Mouse (Mus musculus) hindbrain, embryonic 16.5 days (tissue): ENCODE results near the gene Ubash3a. TPM values are rescaled to one million over a fixed set of nuclear protein-coding genes. Genes with fewer than 3 reads are reported as not detected.

ENCODE experiments used
- ATAC-seq: fragments of 200-750 bp; cut with Nextera tagmentation; 2 replicates; pipeline ENCODE4 v1.8.0; 2017; ENCODE audit warnings: moderate TSS enrichment, moderate library complexity
- H3K27ac ChIP-seq: fragments of 300-500 bp; sonication (generic); 2 replicates; pipeline ENCODE4 v1.5.1; 2014; ENCODE audit warnings: low read depth, mild to moderate bottlenecking, control low read depth, low read length, moderate library complexity
- H3K27me3 ChIP-seq: fragments of 300-500 bp; sonication (generic); replicated peaks from 2 replicates; pipeline ENCODE4 v1.6.1; 2014; ENCODE audit warnings: low read length; ENCODE audit not compliant: control insufficient read depth, insufficient read depth
- H3K36me3 ChIP-seq: fragments of 300-500 bp; sonication (generic); 2 replicates; pipeline ENCODE4 v1.6.1; 2014; ENCODE audit warnings: mild to moderate bottlenecking, low read length, moderate library complexity, mixed read lengths; ENCODE audit not compliant: control insufficient read depth, insufficient read depth
- H3K4me1 ChIP-seq: fragments of 300-500 bp; sonication (generic); 2 replicates; pipeline ENCODE4 v1.6.1; 2014; ENCODE audit warnings: low read depth, low read length; ENCODE audit not compliant: control insufficient read depth, insufficient read depth
- H3K4me2 ChIP-seq: fragments of 300-500 bp; sonication (generic); 2 replicates; pipeline ENCODE4 v1.6.1; 2014; ENCODE audit warnings: mild to moderate bottlenecking, low read length, control low read depth, moderate library complexity
- H3K4me3 ChIP-seq: fragments of 300-500 bp; sonication (generic); 2 replicates; pipeline ENCODE4 v1.5.1; 2014; ENCODE audit warnings: mild to moderate bottlenecking, low read length, control low read depth, moderate library complexity
- H3K9ac ChIP-seq: fragments of 300-500 bp; sonication (generic); 2 replicates; pipeline ENCODE4 v1.6.1; 2014; ENCODE audit warnings: low read depth, mild to moderate bottlenecking, control low read depth, low read length, moderate library complexity
- H3K9me3 ChIP-seq: fragments of 300-500 bp; sonication (generic); 2 replicates; pipeline ENCODE4 v1.6.1; 2014; ENCODE audit warnings: mild to moderate bottlenecking, low read length, moderate library complexity; ENCODE audit not compliant: control insufficient read depth
- WGBS: fragments of 180-500 bp; shearing (Covaris S2); extraction: QIAGEN DNeasy Blood & Tissue Kit; methylation state at CpG from one replicate; pipeline ENCODE4 v1.1.7; 2014; 5-methylcytosine and 5-hydroxymethylcytosine counted together
- polyA plus RNA-seq: library from polyadenylated mRNA; unstranded; fragments of >200 nt; fragmentation: Nextera tagmentation; extraction: Ambion mirVana; gene quantifications from 2 replicates; pipeline ENCODE4 v1.2.1, GENCODE M21; 2015

Gene Ubash3a
- 0.15 TPM in 1 of 2 replicates, not detected in the other for polyA plus RNA-seq

GRCm38 (mm10) chr17:31207771-31208334 is at the start of gene Ubash3a:
TSS of gene Ubash3a (plus strand) at chr17:31207873.
- Histone ChIP-seq H3K27me3 (no peaks in the 10 kb centered on the region), H3K9me3 (no peaks in the 10 kb centered on the region), H3K27ac (no peak within 1 kb of the TSS), H3K4me3 (no peak within 1 kb of the TSS), H3K36me3 (no peaks in the 10 kb centered on the region), H3K4me1 (no peaks in the 10 kb centered on the region), H3K4me2 (no peak within 1 kb of the TSS), H3K9ac (no peak within 1 kb of the TSS)
- ATAC-seq, result no peak
- 86% methylated on average over 12 of the region's 12 CpGs for WGBS

GRCm38 (mm10) chr17:31157921-31158320 is 49.8 kb upstream of the Ubash3a start:
- H3K36me3 ChIP-seq, result no peaks in the 10 kb centered on the region
- no peak overlapping the region for H3K4me3 ChIP-seq
- ATAC-seq, result no peak
- no peak overlapping the region for H3K4me2 ChIP-seq
- no peaks in the 10 kb centered on the region for H3K4me1 ChIP-seq
- H3K27me3 ChIP-seq, result no peaks in the 10 kb centered on the region
- 81% methylated on average over 6 of the region's 6 CpGs for WGBS
- H3K9ac ChIP-seq, result no peak overlapping the region
- H3K9me3 ChIP-seq, result no peaks in the 10 kb centered on the region
- no peak overlapping the region for H3K27ac ChIP-seq

- WGBS, result 65% methylated on average over 4 of the region's 4 CpGs
- Histone ChIP-seq H3K9me3 (no peaks in the 10 kb centered on the region), H3K4me2 (no peak overlapping the region), H3K4me1 (no peaks in the 10 kb centered on the region), H3K36me3 (no peaks in the 10 kb centered on the region), H3K4me3 (no peak overlapping the region), H3K9ac (no peak overlapping the region), H3K27ac (no peak overlapping the region), H3K27me3 (no peaks in the 10 kb centered on the region)
- no peak for ATAC-seq
Measured at GRCm38 (mm10) chr17:31160291-31160690, 47.4 kb upstream of the Ubash3a start.

- no peak overlapping the region for H3K9ac ChIP-seq
- no peak for ATAC-seq
- no peak overlapping the region for H3K4me3 ChIP-seq
- no peaks in the 10 kb centered on the region for H3K4me1 ChIP-seq
- no peak overlapping the region for H3K4me2 ChIP-seq
- no peaks in the 10 kb centered on the region for H3K36me3 ChIP-seq
- WGBS, result 86% methylated on average over 12 of the region's 12 CpGs
- no peaks in the 10 kb centered on the region for H3K9me3 ChIP-seq
- no peaks in the 10 kb centered on the region for H3K27me3 ChIP-seq
- H3K27ac ChIP-seq, result no peak overlapping the region
Measured at GRCm38 (mm10) chr17:31162607-31163006, 45.1 kb upstream of the Ubash3a start.

- no peak overlapping the region for H3K27ac ChIP-seq
- no peak overlapping the region for H3K4me3 ChIP-seq
- no peaks in the 10 kb centered on the region for H3K27me3 ChIP-seq
- no peaks in the 10 kb centered on the region for H3K36me3 ChIP-seq
- H3K4me1 ChIP-seq, result no peaks in the 10 kb centered on the region
- H3K9me3 ChIP-seq, result no peaks in the 10 kb centered on the region
- H3K4me2 ChIP-seq, result no peak overlapping the region
- no peak for ATAC-seq
- H3K9ac ChIP-seq, result no peak overlapping the region
- 89% methylated on average over 2 of the region's 2 CpGs for WGBS
Measured at GRCm38 (mm10) chr17:31163821-31164220, 43.9 kb upstream of the Ubash3a start.

GRCm38 (mm10) chr17:31165127-31165526 is 42.5 kb upstream of the Ubash3a start, which contains the start of gene Tff1:
TSS of gene Tff1 (minus strand) at chr17:31165277.
- Histone ChIP-seq H3K4me1 (no peaks in the 10 kb centered on the region), H3K4me2 (no peak within 1 kb of the TSS), H3K36me3 (no peaks in the 10 kb centered on the region), H3K9me3 (no peaks in the 10 kb centered on the region), H3K27me3 (no peaks in the 10 kb centered on the region), H3K27ac (no peak within 1 kb of the TSS), H3K9ac (no peak within 1 kb of the TSS), H3K4me3 (no peak within 1 kb of the TSS)
- ATAC-seq, result no peak
- WGBS, result 84% methylated on average over 6 of the region's 6 CpGs

- ATAC-seq, result no peak
- Histone ChIP-seq H3K4me1 (no peaks in the 10 kb centered on the region), H3K9ac (no peak overlapping the region), H3K4me3 (no peak overlapping the region), H3K27me3 (no peaks in the 10 kb centered on the region), H3K27ac (no peak overlapping the region), H3K36me3 (no peaks in the 10 kb centered on the region), H3K9me3 (no peaks in the 10 kb centered on the region), H3K4me2 (no peak overlapping the region)
- 91% methylated on average over 5 of the region's 5 CpGs for WGBS
Measured at GRCm38 (mm10) chr17:31169796-31170195, 37.9 kb upstream of the Ubash3a start.

- 92% methylated on average over 4 of the region's 4 CpGs for WGBS
- Histone ChIP-seq H3K9ac (no peak overlapping the region), H3K36me3 (no peaks in the 10 kb centered on the region), H3K4me2 (no peak overlapping the region), H3K27me3 (no peaks in the 10 kb centered on the region), H3K4me1 (no peaks in the 10 kb centered on the region), H3K9me3 (no peaks in the 10 kb centered on the region), H3K4me3 (no peak overlapping the region), H3K27ac (no peak overlapping the region)
- ATAC-seq, result no peak
Measured at GRCm38 (mm10) chr17:31176321-31176720, 31.4 kb upstream of the Ubash3a start.

- no peak overlapping the region for H3K9ac ChIP-seq
- no peaks in the 10 kb centered on the region for H3K36me3 ChIP-seq
- WGBS, result 88% methylated on average over 4 of the region's 4 CpGs
- no peak overlapping the region for H3K27ac ChIP-seq
- no peaks in the 10 kb centered on the region for H3K27me3 ChIP-seq
- no peaks in the 10 kb centered on the region for H3K4me1 ChIP-seq
- no peaks in the 10 kb centered on the region for H3K9me3 ChIP-seq
- no peak overlapping the region for H3K4me2 ChIP-seq
- ATAC-seq, result no peak
- no peak overlapping the region for H3K4me3 ChIP-seq
Measured at GRCm38 (mm10) chr17:31181490-31181889, 26.2 kb upstream of the Ubash3a start.
